Mouse (Mus musculus): Measurements from ENCODE around the gene Cdkal1.

- TF ChIP-seq CTCF (IDR thresholded peaks at IDR 0.05; ENCODE audit: extremely low read depth, insufficient read length, insufficient replicate concordance, low read depth, low read length) = no peak
- TF ChIP-seq POLR2A (IDR thresholded peaks at IDR 0.05; ENCODE audit: low read depth, low read length) = no peak
These were observed 202.7 kb downstream of the Cdkal1 start for GRCm38 (mm10) chr13:29652791-29653190.

Measured in small intestine, adult 2 months (tissue).